Comparison of ENCODE assay signal across 8 mouse cellular contexts in genomic region chr11:106387791-106388216, GRCm38 (mm10). TPM values are rescaled to one million over a fixed set of nuclear protein-coding genes. Genes with fewer than 3 reads are reported as not detected.
DNase-seq lines count a peak whose midpoint lies in the region; ATAC-seq lines count a peak whose summit lies in the region.

Gene Icam2 (minus strand): TSS chr11:106388075.

- no peak within 1 kb of the TSS for H3K9ac ChIP-seq in midbrain, embryonic 13.5 days (replicated peaks)
- H3K9ac ChIP-seq in forebrain, embryonic 14.5 days (ENCODE audit: low read length): no peak within 1 kb of the TSS
- H3K9ac ChIP-seq in intestine, embryonic 14.5 days (ENCODE audit: low read length): no peak within 1 kb of the TSS

- no peak within 1 kb of the TSS for H3K4me2 ChIP-seq in midbrain, embryonic 13.5 days (replicated peaks)
- no peak within 1 kb of the TSS for H3K4me2 ChIP-seq in forebrain, embryonic 14.5 days (ENCODE audit: low read length)
- no peak within 1 kb of the TSS for H3K4me2 ChIP-seq in intestine, embryonic 14.5 days (ENCODE audit: low read length)

- no peak within 1 kb of the TSS for H3K27ac ChIP-seq in midbrain, embryonic 10.5 days (replicated peaks)
- no peak within 1 kb of the TSS for H3K27ac ChIP-seq in midbrain, embryonic 13.5 days
- H3K27ac ChIP-seq in forebrain, embryonic 14.5 days (ENCODE audit: low read depth, low read length): no peak within 1 kb of the TSS
- no peak within 1 kb of the TSS for H3K27ac ChIP-seq in intestine, embryonic 14.5 days (ENCODE audit: low read depth)

- no peaks in the 10 kb centered on the region for H3K27me3 ChIP-seq in midbrain, embryonic 10.5 days (ENCODE audit: low read depth, poor library complexity, severe bottlenecking)
- H3K27me3 ChIP-seq in midbrain, embryonic 13.5 days: no peaks in the 10 kb centered on the region
- no peaks in the 10 kb centered on the region for H3K27me3 ChIP-seq in forebrain, embryonic 14.5 days (replicated peaks; ENCODE audit: control insufficient read depth, insufficient read depth, low read length)
- no peaks in the 10 kb centered on the region for H3K27me3 ChIP-seq in intestine, embryonic 14.5 days (replicated peaks; ENCODE audit: control insufficient read depth, insufficient read depth, low read length)

- no peak within 1 kb of the TSS for H3K4me3 ChIP-seq in midbrain, embryonic 10.5 days
- no peak within 1 kb of the TSS for H3K4me3 ChIP-seq in midbrain, embryonic 13.5 days (replicated peaks)
- H3K4me3 ChIP-seq in forebrain, embryonic 14.5 days (ENCODE audit: low read depth, low read length): no peak within 1 kb of the TSS
- no peak within 1 kb of the TSS for H3K4me3 ChIP-seq in intestine, embryonic 14.5 days (ENCODE audit: low read depth, low read length)

- no peak for ATAC-seq in midbrain, embryonic 13.5 days
- no peak for ATAC-seq in forebrain, embryonic 14.5 days
- no peak for ATAC-seq in intestine, embryonic 14.5 days (replicated peaks; ENCODE audit: low FRiP score, low TSS enrichment, low read depth)
- ATAC-seq in megakaryocyte-erythroid progenitor cell, adult 5-6 weeks (replicated peaks; ENCODE audit: low FRiP score, low TSS enrichment, poor library complexity, severe bottlenecking): no peak

- no peaks in the 10 kb centered on the region for H3K9me3 ChIP-seq in midbrain, embryonic 10.5 days (replicated peaks)
- no peaks in the 10 kb centered on the region for H3K9me3 ChIP-seq in midbrain, embryonic 13.5 days
- H3K9me3 ChIP-seq in forebrain, embryonic 14.5 days (replicated peaks; ENCODE audit: control insufficient read depth, low read length): no peaks in the 10 kb centered on the region
- H3K9me3 ChIP-seq in intestine, embryonic 14.5 days (ENCODE audit: control insufficient read depth, low read length): no peaks in the 10 kb centered on the region

- DNase-seq in midbrain, embryonic 10.5 days (ENCODE audit: low spot score): no peak
- DNase-seq in forebrain, embryonic 14.5 days (ENCODE audit: low spot score): no peak
- no peak for DNase-seq in intestine, embryonic 14.5 days (ENCODE audit: low spot score)
- peak; percentile 78 for DNase-seq in thymus, postnatal 14 days
- no peak for DNase-seq in frontal cortex, postnatal 10 days (ENCODE audit: low spot score in 2 of 2)
- no peak for DNase-seq in cerebellum, postnatal 4 days (ENCODE audit: low spot score in 2 of 2)

- WGBS in midbrain, embryonic 10.5 days: 83% methylated on average over 6 of the region's 6 CpGs
- WGBS in midbrain, embryonic 13.5 days: 81% methylated on average over 6 of the region's 6 CpGs
- 86% methylated on average over 6 of the region's 6 CpGs for WGBS in forebrain, embryonic 14.5 days
- 77% methylated on average over 6 of the region's 6 CpGs for WGBS in intestine, embryonic 14.5 days

- no peaks in the 10 kb centered on the region for H3K36me3 ChIP-seq in midbrain, embryonic 10.5 days
- no peaks in the 10 kb centered on the region for H3K36me3 ChIP-seq in midbrain, embryonic 13.5 days
- H3K36me3 ChIP-seq in forebrain, embryonic 14.5 days (ENCODE audit: control insufficient read depth, insufficient read depth, low read length): no peaks in the 10 kb centered on the region
- H3K36me3 ChIP-seq in intestine, embryonic 14.5 days (ENCODE audit: control insufficient read depth, insufficient read depth, low read length): no peaks in the 10 kb centered on the region

- H3K4me1 ChIP-seq in midbrain, embryonic 10.5 days: no peaks in the 10 kb centered on the region
- H3K4me1 ChIP-seq in midbrain, embryonic 13.5 days (replicated peaks): no peaks in the 10 kb centered on the region
- H3K4me1 ChIP-seq in forebrain, embryonic 14.5 days (ENCODE audit: control insufficient read depth, insufficient read depth, low read length): no peaks in the 10 kb centered on the region
- peaks cover 9% of the 10 kb centered on the region; the same call in 1 of the 2 replicates for H3K4me1 ChIP-seq in intestine, embryonic 14.5 days (replicated peaks; ENCODE audit: control insufficient read depth, insufficient read depth, low read length)

RNA-seq across cellular contexts. Expression of gene Icam2, which starts in this region (rescaled TPM):
- 13.4 and 15.0 TPM in 2 replicates for polyA plus RNA-seq in midbrain, embryonic 10.5 days (2016; fragmentation: Nextera tagmentation; extraction: Ambion mirVana)
- polyA plus RNA-seq in midbrain, embryonic 13.5 days (2015; fragmentation: Nextera tagmentation; extraction: Ambion mirVana): 8.5 and 10.7 TPM in 2 replicates
- 16.0 and 17.9 TPM in 2 replicates for polyA plus RNA-seq in forebrain, embryonic 14.5 days (2014; fragmentation: Nextera tagmentation; extraction: Ambion mirVana)
- polyA plus RNA-seq in intestine, embryonic 14.5 days (2014; fragmentation: Nextera tagmentation; extraction: Ambion mirVana): 41.6 and 50.5 TPM in 2 replicates
- total RNA-seq in megakaryocyte-erythroid progenitor cell, adult 5-6 weeks (2014; fragmentation: Nextera tagmentation): 20.5 and 46.5 TPM in 2 replicates
- total RNA-seq in megakaryocyte-erythroid progenitor cell, adult 5-6 weeks (2017): 51.4 and 82.3 TPM in 2 replicates
